Mouse (Mus musculus) frontal cortex, adult (tissue): Measurements from ENCODE around the gene St3gal3.
A peak's percentile ranks its signal among the peaks of the same experiment; 100 is the strongest.

Experiments
- ATAC-seq: cut with Nextera tagmentation; 2 replicates; pipeline ENCODE4 v1.9.2; 2017; ENCODE audit warnings: mild to moderate bottlenecking, moderate library complexity, mixed read lengths; ENCODE audit not compliant: low TSS enrichment

St3gal3 gene

DNA sequence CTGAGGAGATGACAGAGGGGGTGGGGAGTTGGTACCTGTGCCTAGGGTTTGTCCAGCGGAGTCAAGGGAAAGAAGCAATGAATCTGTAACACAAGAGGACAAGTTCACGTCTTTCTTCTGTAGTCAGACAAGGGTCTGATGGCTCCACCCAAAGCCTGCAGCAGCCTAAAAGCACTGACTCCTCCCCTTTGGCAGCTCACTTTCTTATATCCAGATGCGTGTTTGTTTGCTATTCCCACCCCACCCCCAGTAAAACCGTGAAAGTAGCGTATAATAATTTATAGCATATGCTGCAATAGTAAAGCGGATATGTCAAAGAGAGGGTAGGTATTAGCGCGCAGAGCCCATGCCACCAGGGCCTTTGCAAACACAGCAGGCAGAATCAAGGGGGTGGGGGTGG lies 80.1 kb downstream of the St3gal3 start:
- no peak for ATAC-seq

DNA sequence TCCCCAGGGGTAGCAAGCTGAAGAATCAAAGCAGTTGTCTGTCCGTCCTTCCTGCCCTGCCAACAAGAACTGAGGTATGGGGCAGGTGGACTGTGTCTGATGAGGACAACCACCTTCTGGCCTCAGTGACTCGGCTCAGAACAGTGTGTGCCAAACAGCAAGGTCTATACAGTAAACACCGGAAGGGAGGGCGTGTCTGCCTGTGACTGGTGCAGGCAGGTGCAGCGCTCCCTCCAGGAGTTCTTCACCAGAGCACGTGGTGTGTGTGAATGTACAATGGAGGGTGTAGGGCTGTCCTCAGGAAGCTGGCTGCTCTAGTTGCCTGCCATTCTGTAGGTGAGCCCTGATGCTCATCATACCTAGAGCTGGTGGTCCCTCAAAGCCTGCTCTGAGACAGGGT lies 80.8 kb downstream of the St3gal3 start:
- no peak for ATAC-seq

DNA sequence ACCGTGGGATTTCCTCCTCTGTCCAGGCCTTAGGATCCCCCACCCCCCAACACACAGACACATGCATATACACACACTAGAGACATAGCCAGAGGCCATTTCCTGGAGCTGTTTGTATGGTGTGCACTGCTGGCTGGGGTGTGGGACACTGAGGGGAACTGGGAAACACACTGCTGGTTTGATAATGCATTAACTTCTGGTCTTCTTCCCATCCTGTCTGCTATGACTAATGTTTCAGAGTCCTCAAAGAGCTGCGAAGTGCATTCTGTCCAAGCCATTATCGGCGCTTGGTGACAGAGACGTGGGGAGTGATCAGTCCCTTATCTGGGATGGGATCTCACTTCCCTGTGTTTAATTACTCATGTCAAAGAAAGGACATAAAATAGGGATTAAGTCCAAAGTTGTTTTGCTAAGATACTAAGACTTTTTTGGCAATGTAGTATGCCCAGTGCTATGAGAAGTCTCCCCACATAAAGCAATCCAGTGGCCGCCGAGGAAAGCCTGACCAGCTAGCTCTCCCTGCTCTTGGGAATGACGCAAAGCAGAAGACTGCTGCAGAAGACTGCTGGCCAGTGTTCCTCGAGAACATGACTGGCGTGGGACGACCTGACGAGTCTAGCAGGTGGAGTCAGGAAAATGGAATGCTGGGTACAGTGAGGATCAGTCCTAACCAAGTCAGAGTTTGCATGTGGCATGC lies 85.0 kb downstream of the St3gal3 start:
- ATAC-seq, result no peak

DNA sequence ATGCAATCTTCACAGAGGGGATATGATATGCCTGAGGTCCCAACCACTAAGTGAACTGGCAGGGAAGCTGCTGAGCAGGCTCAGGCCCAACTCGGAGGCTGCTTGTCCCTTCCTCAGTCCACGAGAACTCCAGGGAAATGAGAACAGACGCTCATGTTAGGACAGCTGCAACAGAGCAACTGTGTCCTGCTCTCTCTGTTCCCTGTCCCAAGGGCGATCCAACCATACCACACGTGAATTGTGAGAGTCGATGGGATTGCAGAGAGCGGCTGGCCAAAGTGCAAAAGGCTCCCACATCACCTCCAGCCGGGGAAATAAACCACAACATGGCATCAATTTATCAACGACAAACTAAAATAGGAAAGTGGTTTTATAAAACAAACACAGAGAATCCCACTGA lies 90.2 kb downstream of the St3gal3 start:
- ATAC-seq, result no peak

DNA sequence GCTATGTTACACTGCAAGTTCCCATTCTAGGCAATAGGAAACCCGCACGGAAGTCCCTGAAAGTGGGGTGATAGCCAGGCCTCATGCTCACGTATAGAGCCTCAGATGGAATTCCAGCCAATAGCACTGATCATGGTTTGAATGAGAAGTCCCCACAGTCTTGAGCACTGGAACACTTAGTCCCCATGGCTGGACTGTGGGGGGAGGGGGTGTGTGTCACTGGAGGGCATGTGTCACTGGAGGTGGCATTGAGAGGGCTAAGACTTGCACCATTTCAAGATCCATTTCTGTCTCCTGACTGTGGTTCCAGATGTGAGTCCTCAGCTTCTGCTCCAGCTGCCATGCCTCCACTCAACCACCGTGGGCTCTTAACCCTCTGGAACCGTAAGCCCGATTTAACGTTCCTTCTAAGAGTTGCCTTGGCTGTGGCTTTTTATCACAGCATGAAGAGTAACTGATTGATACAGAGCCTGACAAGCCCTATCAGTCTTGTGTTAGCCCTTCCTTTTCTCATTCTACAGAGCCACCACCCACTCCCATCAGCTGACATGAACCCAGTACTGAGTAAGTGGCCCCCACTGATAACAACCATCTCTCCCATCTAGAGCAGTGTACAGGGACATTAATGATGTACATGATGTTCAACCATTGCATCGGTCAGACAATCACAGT lies 91.2 kb downstream of the St3gal3 start:
- ATAC-seq, result no peak

DNA sequence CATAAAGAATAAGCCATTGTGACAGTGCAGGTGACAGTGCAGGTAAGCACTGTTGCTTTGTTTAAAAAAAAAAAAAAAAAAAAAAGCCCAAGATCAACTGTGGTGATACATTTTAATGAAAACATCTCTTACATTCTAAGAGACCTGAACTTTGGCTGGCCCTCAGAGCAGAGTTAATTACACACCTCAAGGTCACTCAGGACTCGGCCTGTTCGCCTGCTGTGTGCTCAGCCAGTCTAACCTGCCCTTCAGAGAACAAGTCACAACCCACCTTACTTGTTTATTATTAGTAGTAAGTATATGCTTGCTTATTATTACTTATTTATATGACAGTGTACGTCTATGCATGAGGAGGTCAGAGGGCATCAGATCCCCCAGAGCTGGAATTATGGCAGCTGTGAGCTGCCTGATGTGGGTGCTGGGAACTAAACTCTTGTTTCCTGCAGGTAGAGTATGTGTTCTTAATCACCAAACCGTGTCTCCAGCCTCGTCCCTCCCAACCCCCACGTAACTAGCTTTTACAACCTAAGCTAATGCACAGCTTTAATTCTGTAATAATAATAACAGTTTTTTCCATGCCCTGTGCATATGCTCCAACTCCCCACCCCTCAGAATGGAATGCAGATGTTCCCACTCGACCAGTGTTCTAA lies 91.9 kb downstream of the St3gal3 start:
- no peak for ATAC-seq

DNA sequence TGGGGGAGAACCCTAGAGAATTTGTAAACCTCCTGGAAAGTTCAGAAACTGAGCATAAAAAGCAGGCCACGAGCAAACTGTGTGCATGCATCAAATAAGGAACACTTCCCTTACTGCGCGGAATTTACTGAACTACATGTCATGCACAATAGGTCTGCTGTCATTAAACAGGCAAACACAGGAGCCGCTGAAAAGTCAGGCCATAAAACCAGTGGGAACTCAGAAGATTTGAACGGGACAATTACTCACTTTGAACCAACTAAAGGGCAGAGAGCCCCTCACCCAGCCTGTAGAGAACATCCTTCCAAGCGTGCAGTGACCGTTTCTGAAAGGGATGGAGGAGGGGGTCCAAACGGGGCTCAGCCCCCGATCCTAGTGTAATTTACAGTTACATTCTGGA lies 93.6 kb downstream of the St3gal3 start:
- ATAC-seq, result no peak

DNA sequence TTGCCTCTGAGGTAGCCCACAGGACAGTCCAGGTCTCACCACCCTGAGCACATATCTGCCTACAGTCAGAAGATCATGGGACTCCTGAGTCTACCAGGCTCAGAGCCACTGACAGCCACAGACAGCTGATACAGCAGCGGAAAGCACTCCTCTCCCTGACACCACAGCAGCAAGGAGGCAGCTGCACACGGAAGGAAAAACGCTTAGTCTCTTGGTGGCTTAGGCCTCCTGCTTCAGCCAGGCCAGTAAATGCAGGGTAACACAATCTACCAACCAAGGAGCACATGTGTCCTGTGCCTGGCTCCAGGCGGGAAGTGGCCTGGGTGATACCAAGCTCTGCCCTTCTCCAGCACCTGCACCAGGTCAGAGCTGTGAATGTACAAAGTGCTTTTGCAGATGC lies 94.1 kb downstream of the St3gal3 start:
- no peak for ATAC-seq

DNA sequence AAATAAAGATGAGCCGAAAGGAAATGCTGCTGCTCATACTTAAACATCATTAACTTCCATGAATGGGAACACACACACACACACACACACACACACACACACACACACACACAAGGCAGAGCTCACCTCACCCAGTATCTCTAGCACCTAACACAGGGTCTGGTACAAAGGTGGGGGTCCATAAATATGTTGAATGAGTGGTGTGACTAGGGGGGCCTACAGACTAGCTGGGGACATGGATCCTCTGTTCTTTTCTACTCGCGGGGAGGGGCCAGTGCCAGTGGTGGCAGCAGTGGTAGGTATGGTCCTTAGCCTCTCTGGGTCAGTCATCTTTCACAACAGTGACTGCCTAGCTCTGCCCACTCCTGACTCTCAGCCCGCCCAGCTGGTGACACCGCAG lies 94.8 kb downstream of the St3gal3 start:
- ATAC-seq, result no peak

DNA sequence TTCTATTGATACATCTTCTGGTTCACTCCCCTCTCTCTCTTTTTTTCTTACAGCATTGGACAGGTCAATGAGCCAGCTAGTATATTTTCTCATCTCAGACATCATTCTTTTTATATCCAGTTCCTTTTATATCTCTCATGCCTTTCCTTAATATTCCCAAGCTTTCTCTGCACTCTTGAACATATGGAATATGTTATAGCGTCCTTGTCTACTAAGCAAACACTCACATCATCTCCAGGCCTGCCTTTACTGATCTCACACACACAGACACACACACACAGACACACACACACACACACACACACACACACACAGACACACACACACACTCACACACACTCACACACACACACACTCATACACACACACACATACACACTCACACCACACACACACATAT lies 96.7 kb downstream of the St3gal3 start:
- ATAC-seq, result no peak

DNA sequence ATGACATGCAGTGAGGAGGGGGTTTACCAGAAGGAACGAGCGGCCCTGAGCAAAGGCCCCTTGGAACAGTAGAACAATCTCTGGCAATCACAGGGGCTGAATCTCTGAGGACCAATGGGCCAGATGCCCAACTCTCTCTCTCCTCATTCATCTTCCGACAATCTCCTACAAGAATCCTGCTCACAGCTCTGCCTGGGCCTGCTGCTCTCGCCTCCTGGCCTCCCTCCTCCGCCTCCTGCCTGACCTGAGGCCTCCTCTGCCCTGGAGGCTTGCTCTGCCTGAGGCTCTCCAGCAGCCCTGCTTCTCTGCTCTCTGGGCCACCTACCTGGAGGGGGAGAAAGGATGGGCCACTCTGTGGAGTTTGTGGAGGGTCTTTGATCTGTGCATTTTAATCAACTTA lies 97.3 kb downstream of the St3gal3 start:
- ATAC-seq, result no peak

DNA sequence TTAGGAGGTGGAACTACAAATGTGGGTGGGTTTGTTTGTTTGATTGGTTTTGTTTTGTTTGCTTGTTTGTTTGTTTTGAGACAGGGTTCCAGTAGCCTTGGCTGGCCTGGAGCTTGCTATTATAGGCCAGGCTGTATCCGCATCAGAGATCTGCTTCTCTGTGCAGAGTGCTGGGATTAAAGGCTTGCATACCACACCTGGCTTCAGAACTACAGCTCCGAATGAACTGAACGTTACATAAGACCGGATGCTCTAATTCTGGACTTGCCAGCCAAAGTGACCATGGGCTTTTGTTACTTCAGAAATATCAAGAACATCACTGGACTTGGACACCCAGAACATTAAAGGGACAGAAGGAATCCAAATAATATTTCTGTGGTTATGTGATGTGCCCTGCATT lies 98.2 kb downstream of the St3gal3 start:
- ATAC-seq, result no peak

DNA sequence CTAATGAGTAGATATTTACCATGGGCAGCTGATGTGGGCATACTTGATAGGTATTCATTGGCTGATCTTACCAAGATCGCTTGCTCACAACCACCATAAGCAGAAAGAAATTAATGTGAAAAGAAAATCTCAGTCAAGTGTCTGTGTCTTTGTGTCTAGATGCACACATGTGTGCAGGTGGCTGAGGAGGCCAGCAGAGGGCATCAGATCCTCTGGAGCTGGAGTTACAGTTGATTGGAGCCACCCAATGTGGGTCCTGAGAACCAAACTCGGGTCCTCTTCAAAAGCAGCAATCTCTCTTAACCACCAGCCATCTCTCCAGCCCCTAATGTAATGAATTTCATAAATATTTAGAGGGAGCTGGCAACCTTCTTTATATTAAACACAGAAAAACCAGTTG lies 99.6 kb downstream of the St3gal3 start:
- no peak for ATAC-seq

DNA sequence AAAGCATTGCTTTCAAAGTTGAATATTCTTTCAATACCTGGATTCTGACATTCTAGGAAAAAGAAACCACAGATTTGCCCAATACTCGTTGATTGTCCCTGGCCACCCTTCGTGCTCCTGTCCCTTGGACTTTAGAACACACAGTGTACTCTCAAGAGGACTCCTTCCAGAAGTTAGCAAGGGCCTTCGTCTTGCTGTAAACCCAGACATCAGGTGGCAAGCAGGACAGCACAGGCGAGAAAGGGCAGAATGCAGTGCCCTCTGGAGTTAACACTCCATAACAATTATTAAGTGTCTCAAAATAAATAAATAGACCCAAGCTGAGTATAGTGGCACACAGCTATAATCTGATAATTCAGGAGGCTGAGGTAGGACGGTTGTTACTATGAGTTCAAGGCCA lies 101.7 kb downstream of the St3gal3 start:
- no peak for ATAC-seq

DNA sequence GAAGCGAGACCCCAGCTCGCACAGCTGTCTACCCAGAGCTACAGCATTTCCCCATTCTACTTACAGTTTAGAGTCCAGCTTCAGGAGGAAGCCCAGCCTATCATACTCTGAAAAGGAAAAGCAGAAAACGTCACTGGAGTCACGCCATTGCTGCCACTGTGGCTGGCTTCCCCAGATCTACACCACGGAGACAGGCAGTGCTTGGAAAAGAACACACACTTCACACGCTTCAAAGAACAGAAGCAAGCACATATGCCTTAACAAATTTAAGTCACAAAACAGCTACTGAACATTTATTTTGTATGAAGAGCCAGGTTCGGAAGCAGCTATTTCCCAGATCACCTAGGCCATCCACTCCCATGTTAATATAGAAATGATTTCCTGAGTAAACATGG lies 102.9 kb downstream of the St3gal3 start:
- no peak for ATAC-seq

DNA sequence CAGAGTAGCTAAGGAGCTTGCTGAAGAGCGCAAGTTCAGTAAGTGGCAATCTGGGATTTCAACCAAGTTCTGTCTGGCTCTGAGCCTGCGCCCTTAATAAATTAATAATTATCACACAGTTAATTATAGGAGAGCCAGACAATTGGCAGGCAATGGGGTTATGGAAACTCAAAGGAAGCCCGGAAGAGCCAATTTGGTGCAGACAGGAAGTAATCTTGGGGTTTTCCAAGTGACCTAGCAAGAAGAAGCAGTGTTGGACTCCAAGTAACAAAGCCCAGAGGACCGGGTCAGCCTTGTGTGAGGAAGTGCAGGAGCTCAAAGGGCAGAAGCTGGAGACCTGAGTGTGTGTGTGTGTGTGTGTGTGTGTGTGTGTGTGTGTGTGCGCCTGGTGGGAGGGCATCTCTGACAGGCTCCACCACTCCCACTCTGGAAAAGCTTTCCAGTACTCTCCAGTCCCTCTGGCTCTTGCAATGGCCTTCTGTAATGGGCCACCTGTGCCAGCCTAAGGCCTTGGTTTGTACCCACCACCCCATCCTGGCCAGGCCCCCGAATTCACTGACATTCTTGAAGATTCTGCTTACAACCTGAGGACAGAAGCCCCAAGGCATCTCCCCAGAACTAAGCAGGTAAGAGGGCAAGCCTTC lies 103.5 kb downstream of the St3gal3 start:
- no peak for ATAC-seq

DNA sequence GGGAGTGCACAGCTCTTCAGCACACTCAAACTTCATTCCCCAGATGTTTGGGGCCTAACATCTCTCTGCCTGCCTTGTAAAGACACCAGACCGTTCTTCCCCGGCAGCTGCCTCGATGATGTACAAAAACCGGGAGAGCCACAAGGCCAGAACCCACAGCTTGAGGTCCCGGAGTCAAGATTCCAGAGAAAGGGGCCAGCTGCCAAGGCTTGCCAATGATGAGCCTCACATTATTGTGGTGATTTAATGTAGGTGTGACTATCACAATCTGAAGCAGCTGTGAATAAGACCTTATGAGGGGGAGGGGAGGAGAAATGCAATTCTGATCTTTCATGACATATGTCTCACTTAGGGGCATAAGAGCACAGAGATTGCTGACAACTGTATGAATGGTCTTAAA lies 104.4 kb downstream of the St3gal3 start:
- ATAC-seq, result no peak

DNA sequence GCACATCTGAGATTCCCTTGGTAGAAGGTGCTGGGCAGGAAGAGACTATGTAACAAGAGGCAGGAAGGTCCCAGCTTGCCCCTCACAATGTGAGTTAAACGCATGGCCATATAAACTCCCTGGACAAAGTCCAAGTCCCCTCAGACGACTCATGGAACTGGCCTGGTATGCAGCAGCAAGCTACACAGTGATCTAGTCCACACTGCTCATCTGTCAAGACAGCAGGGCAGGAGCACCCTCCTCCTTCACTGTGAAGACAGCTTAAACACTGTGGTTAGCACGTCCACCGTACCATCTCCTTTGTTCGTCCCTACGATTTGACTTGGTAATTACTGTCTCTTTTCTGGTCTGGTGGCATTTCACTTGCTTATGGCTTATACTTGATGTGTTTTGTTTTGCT lies 104.8 kb downstream of the St3gal3 start:
- ATAC-seq, result no peak

DNA sequence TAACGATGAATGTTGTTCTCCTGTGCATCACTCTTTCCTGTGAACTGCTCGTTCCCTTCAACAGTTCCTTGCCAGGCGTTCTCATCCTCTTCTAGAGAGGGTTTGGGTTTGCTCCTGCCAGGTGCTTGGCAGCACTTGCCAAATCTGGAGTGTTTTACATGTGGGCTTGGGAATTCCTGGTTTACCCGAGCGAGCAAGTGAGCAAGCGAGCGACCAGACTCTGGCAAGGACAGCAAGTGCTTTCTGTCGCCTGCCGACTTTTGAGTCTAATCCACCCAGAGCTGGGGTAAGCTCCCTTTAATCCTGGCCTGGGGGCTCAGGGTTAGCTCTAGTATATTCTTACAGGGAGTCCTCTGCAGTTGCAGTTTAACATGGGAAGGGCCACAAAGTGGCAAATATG lies 105.7 kb downstream of the St3gal3 start:
- peak; percentile 62; the same call in 1 of the 2 replicates for ATAC-seq

DNA sequence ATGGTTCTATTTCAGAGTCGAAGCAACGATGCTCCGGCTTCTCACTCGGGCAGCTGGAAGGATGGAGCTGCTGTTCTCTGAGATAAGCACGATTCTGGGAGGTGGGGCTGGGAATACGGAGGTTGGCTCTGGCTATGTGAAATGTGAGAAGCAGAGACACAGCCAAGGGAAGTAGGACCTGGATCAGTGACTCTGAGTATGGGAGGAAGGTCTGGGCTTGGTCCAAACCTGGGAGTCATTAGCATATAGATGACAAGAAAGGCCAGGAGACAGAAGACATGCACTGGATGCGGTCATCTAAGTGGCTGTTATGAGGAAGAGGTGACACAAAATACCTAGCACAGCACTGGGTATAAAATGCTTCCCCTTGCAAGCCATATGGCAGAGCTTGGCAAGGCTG lies 108.8 kb downstream of the St3gal3 start:
- peak; percentile 75 for ATAC-seq

DNA sequence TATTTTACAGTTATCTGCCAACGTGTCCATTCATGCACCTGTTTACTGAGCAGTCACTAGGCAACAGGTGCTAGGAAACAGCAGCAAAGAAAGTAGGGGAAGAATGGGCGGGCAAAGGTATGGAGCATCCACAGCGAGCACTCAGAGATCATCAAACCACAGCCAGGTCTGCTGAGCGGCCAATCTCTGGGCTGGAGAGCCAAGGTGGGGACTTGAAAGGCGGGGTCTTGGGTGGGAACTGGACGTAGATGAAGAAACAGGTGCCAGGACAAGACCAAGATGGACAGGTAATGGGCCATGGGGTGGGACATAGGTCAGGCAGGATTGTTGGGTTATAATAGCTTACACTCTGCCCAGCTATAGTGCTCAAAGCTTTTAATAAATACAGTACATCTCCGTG lies 109.3 kb downstream of the St3gal3 start:
- no peak for ATAC-seq

DNA sequence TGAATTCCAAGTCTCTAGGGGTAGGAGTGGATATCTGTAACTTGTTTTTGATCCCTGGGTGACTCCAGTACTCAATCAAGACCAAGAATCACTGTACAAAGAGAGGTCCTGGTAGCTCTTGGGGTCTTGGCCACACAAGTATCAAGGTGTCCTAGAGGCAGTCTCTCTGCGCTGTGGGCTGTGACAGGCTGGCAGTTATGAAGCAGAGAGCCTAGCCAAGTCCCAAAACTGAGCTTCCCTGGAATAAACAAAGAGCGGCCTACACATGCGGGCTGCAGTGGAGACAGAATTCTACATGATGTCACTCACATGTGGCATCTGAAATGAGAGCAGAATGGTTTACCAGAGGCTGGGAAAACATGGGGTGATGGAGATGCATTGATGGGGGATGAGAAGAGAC lies 111.9 kb downstream of the St3gal3 start:
- peak; percentile 77 for ATAC-seq

DNA sequence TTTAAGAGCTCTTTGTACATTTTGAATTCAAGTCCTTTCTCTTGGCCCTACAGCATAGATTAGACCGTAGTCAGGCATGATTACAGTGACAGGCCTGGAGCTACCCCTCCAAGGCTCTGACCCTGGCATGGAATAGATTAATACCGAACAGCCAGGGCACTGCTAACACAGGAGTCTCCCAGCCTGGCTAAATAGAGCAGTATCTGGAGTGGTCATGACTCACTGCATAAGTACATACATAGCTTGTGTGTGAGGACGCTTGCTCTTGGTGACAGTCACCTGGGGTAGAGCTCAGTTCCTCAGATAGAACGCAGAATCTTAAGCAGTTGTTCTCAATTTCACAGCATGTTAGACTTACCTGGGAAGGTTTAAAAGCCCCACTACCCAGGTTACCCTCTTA lies 112.3 kb downstream of the St3gal3 start:
- peak; percentile 42; the same call in 1 of the 2 replicates for ATAC-seq
